In the genomic region with DNA sequence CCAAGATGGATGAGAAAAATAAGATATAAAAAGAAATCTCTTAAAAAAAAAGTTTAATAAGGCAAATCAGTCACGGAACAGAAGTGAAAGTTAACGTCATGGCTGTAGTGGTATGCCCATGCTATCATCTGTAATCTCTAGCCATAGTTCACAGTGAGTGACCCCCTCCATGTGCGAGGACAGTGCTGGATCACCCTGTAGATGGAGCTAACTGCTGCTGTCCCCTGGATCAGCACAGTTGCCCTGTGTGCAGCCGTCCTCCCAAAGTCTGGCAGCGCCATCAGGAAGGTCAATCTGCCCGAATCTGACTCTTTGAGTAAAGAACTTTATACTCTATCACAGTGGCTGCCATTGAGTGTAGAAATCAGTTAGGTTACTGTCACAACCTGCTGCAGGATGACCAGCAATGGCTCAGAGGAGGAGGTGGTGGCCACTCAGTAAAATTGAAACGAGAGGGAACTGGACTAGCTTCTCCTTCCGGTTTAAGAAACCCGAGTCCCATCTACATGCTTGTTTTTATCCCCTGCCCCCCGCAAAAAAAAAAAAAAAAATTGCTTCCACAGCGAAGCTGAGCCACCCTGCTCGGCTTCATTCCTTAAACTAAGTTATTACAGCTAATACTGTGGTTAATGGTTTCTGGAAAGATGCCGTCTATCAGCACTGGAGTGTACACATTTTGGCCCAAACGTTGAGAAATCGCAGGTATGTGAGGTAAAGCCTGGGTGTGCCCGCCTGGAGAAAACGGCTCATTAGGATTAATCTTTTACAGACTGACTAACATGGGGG, we compare ENCODE assay signal across 10 mouse cellular contexts.
DNase-seq lines count a peak whose midpoint lies in the region; ATAC-seq and TF ChIP-seq lines count a peak whose summit lies in the region.
"Had no signal": no experiment of that assay in that cellular context is flagged by ENCODE, and none has a peak within 500 bp of the region (broad histone marks: within the 10 kb centered on the region; RNA-seq: fewer than 3 reads in every experiment).

No protein-coding gene starts in this region.

- no peak overlapping the region for H3K4me3 ChIP-seq in embryonic facial prominence, embryonic 11.5 days (ENCODE audit: low read depth, low read length)
- H3K4me3 ChIP-seq in kidney, postnatal 0 days (replicated peaks; ENCODE audit: low read depth, low read length), result no peak overlapping the region
- no peak overlapping the region for H3K4me3 ChIP-seq in lung, embryonic 14.5 days (ENCODE audit: low read depth, low read length)
- no peak overlapping the region for H3K4me3 ChIP-seq in neural tube, embryonic 15.5 days (replicated peaks)

- no peaks in the 10 kb centered on the region for H3K27me3 ChIP-seq in embryonic facial prominence, embryonic 11.5 days (ENCODE audit: control insufficient read depth, insufficient read depth, low read length)
- no peaks in the 10 kb centered on the region for H3K27me3 ChIP-seq in kidney, postnatal 0 days (ENCODE audit: insufficient read depth, low read length)
- no peaks in the 10 kb centered on the region for H3K27me3 ChIP-seq in lung, embryonic 14.5 days (ENCODE audit: insufficient read depth, low read length)
- no peaks in the 10 kb centered on the region for H3K27me3 ChIP-seq in neural tube, embryonic 15.5 days (replicated peaks)

- no peaks in the 10 kb centered on the region for H3K9me3 ChIP-seq in embryonic facial prominence, embryonic 11.5 days (replicated peaks; ENCODE audit: control insufficient read depth, low read length)
- no peaks in the 10 kb centered on the region for H3K9me3 ChIP-seq in kidney, postnatal 0 days (replicated peaks; ENCODE audit: low read length)
- H3K9me3 ChIP-seq in lung, embryonic 14.5 days (ENCODE audit: low read depth, low read length), result no peaks in the 10 kb centered on the region
- H3K9me3 ChIP-seq in neural tube, embryonic 15.5 days (replicated peaks), result no peaks in the 10 kb centered on the region

- no peaks in the 10 kb centered on the region for H3K4me1 ChIP-seq in embryonic facial prominence, embryonic 11.5 days (ENCODE audit: control insufficient read depth, insufficient read depth, low read length)
- H3K4me1 ChIP-seq in kidney, postnatal 0 days (replicated peaks; ENCODE audit: insufficient read depth, low read length), result no peaks in the 10 kb centered on the region
- no peaks in the 10 kb centered on the region for H3K4me1 ChIP-seq in lung, embryonic 14.5 days (ENCODE audit: insufficient read depth)
- no peaks in the 10 kb centered on the region for H3K4me1 ChIP-seq in neural tube, embryonic 15.5 days

- H3K36me3 ChIP-seq in embryonic facial prominence, embryonic 11.5 days (replicated peaks; ENCODE audit: control insufficient read depth, insufficient read depth, low read depth, low read length), result no peaks in the 10 kb centered on the region
- no peaks in the 10 kb centered on the region for H3K36me3 ChIP-seq in kidney, postnatal 0 days (ENCODE audit: insufficient read depth, low read length)
- no peaks in the 10 kb centered on the region for H3K36me3 ChIP-seq in lung, embryonic 14.5 days (ENCODE audit: insufficient read depth)
- no peaks in the 10 kb centered on the region for H3K36me3 ChIP-seq in neural tube, embryonic 15.5 days

- H3K27ac ChIP-seq in embryonic facial prominence, embryonic 11.5 days (replicated peaks; ENCODE audit: low read depth, low read length), result no peak overlapping the region
- peak overlapping the region; percentile 68 for H3K27ac ChIP-seq in kidney, postnatal 0 days
- peak overlapping the region; percentile 26; the same call in 1 of the 2 replicates for H3K27ac ChIP-seq in lung, embryonic 14.5 days (ENCODE audit: low read depth)
- no peak overlapping the region for H3K27ac ChIP-seq in neural tube, embryonic 15.5 days (replicated peaks)

- H3K9ac ChIP-seq in embryonic facial prominence, embryonic 11.5 days (replicated peaks; ENCODE audit: low read length), result no peak overlapping the region
- H3K9ac ChIP-seq in kidney, postnatal 0 days (ENCODE audit: low read depth, low read length), result no peak overlapping the region
- H3K9ac ChIP-seq in lung, embryonic 14.5 days, result no peak overlapping the region
- no peak overlapping the region for H3K9ac ChIP-seq in neural tube, embryonic 15.5 days (replicated peaks)

- peak; percentile 40; the same call in 1 of the 2 replicates for TF ChIP-seq CTCF in kidney, postnatal 0 days (IDR thresholded peaks at IDR 0.05; ENCODE audit: low read depth)
- 0 out of 2 replicates have a peak, but pooled peaks have one; percentile 20 for TF ChIP-seq CTCF in lung, embryonic 14.5 days (IDR thresholded peaks at IDR 0.05; ENCODE audit: low read depth)

- H3K4me2 ChIP-seq in embryonic facial prominence, embryonic 11.5 days (ENCODE audit: low read depth, low read length), result no peak overlapping the region
- peak overlapping the region; percentile 23 for H3K4me2 ChIP-seq in kidney, postnatal 0 days (ENCODE audit: low read length)
- peak overlapping the region; percentile 19 for H3K4me2 ChIP-seq in lung, embryonic 14.5 days
- H3K4me2 ChIP-seq in neural tube, embryonic 15.5 days, result no peak overlapping the region

- no peak for ATAC-seq in embryonic facial prominence, embryonic 11.5 days (replicated peaks; ENCODE audit: insufficient number of reproducible peaks, low FRiP score, low TSS enrichment, low read depth)
- peak; percentile 77 for ATAC-seq in kidney, postnatal 0 days (replicated peaks; ENCODE audit: low FRiP score, low read depth)
- ATAC-seq in lung, embryonic 14.5 days (ENCODE audit: insufficient read depth), result peak; percentile 81
- no peak for ATAC-seq in neural tube, embryonic 15.5 days (ENCODE audit: low FRiP score)

- 62% methylated on average over 17 of the region's 17 CpGs for WGBS in embryonic facial prominence, embryonic 11.5 days
- 45% methylated on average over 17 of the region's 17 CpGs for WGBS in kidney, postnatal 0 days
- 47% methylated on average over 17 of the region's 17 CpGs for WGBS in lung, embryonic 14.5 days
- 75% methylated on average over 17 of the region's 17 CpGs for WGBS in neural tube, embryonic 15.5 days

- DNase-seq in embryo, embryonic 10 days (ENCODE audit: low spot score), result peak; percentile 18
- no peak for DNase-seq in embryo, embryonic 10.5 days (ENCODE audit: low spot score)
- peak; percentile 13 for DNase-seq in embryonic facial prominence, embryonic 11.5 days (ENCODE audit: low spot score)
- peak; percentile 55 for DNase-seq in kidney, postnatal 0 days (ENCODE audit: low spot score)
- peak; percentile 56 for DNase-seq in lung, embryonic 14.5 days
- no peak for DNase-seq in layer of hippocampus, adult 9-11 months
- no peak for DNase-seq in adrenal gland, postnatal 25 days
- DNase-seq: adrenal gland, adult 2 months; B cell, adult 2 months had no signal

Comparison
In these comparisons a context has a peak if more than half of its experiments do, and no peak if none do; other contexts are left out.
1. DNase-seq: peak in embryo, embryonic 10 days (single experiment), embryonic facial prominence, embryonic 11.5 days (single experiment), kidney, postnatal 0 days (single experiment) and lung, embryonic 14.5 days (single experiment); none in embryo, embryonic 10.5 days (single experiment), layer of hippocampus, adult 9-11 months (single experiment) and adrenal gland, postnatal 25 days (single experiment).
2. ATAC-seq: peak in kidney, postnatal 0 days (single experiment) and lung, embryonic 14.5 days (single experiment); none in embryonic facial prominence, embryonic 11.5 days (single experiment) and neural tube, embryonic 15.5 days (single experiment).
3. H3K27ac ChIP-seq: peak in kidney, postnatal 0 days (single experiment) and lung, embryonic 14.5 days (single experiment); none in embryonic facial prominence, embryonic 11.5 days (single experiment) and neural tube, embryonic 15.5 days (single experiment).
4. H3K4me2 ChIP-seq: peak in kidney, postnatal 0 days (single experiment) and lung, embryonic 14.5 days (single experiment); none in embryonic facial prominence, embryonic 11.5 days (single experiment) and neural tube, embryonic 15.5 days (single experiment).